Mouse (Mus musculus) E14TG2a.4 (cell line): ENCODE measurements around the gene Triobp.

Experiments used
- CTCF ChIP-seq: conservative IDR thresholded peaks from 2 replicates; pipeline ENCODE4 v1.5.1; 2014; ENCODE audit warnings: low read length
- NANOG ChIP-seq: IDR thresholded peaks from 2 replicates; pipeline ENCODE4 v1.6.1; 2014; ENCODE audit warnings: borderline replicate concordance, low read length, mixed read lengths
- POU5F1 ChIP-seq: IDR thresholded peaks from 2 replicates; pipeline ENCODE4 v1.6.1; 2014; ENCODE audit warnings: low read length, borderline replicate concordance

DNA sequence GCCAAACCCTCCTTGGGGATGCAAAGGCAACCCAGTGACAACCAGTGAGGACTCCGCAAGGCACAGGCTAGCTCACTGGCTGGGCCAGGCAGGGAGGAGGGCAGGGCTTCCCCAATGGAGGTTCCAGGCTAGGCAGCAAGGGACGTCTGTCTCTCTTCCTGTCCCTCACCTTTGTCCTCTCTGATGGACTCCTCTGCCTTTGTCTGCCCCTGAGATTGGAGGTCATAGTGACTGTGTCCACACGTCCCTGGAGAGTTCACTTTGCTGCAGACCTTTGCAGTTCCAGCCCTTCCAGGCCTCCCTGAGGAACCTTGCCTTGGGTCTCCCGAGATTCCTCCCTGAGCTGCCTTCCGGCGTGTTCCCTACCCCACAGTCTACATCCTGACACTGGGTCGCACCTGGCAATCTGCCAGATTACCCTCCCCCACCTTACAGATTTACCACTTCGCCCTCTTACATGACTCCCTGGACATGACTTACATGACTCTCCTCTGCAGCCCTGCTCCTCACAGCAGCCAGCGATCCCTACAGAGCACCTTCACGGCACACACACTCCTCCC is 75.2 kb downstream of the Triobp start:
- TF ChIP-seq CTCF: no peak
- TF ChIP-seq NANOG: no peak
- no peak for TF ChIP-seq POU5F1
